Mouse (Mus musculus) hindbrain, embryonic 11.5 days (tissue): Measurements from ENCODE around the gene Prdm11. TPM values are rescaled to one million over a fixed set of nuclear protein-coding genes. Genes with fewer than 3 reads are reported as not detected.

Experiments used
- ATAC-seq: fragments of 200-750 bp; cut with Nextera tagmentation; 2 replicates; pipeline ENCODE4 v1.8.0; 2017; ENCODE audit warnings: mild to moderate bottlenecking, moderate TSS enrichment, moderate library complexity; ENCODE audit not compliant: low FRiP score
- DNase-seq: peaks from one replicate; pipeline ENCODE4 v3.0.0-alpha.2; 2015; ENCODE audit warnings: low spot score
- H3K27ac ChIP-seq: fragments of 300-500 bp; sonication (generic); 2 replicates; pipeline ENCODE4 v1.5.1; 2014; ENCODE audit warnings: mild to moderate bottlenecking, low read depth, low read length
- H3K27me3 ChIP-seq: fragments of 300-500 bp; sonication (generic); 2 replicates; pipeline ENCODE4 v1.6.1; 2014; ENCODE audit warnings: mild to moderate bottlenecking, low read length, moderate library complexity, mixed read lengths; ENCODE audit not compliant: control insufficient read depth, insufficient read depth
- H3K36me3 ChIP-seq: fragments of 300-500 bp; sonication (generic); 2 replicates; pipeline ENCODE4 v1.6.1; 2014; ENCODE audit warnings: mild to moderate bottlenecking, low read length, moderate library complexity, mixed read lengths; ENCODE audit not compliant: control insufficient read depth, insufficient read depth
- H3K4me1 ChIP-seq: fragments of 300-500 bp; sonication (generic); replicated peaks from 2 replicates; pipeline ENCODE4 v1.6.1; 2014; ENCODE audit warnings: low read length, mixed read lengths; ENCODE audit not compliant: control insufficient read depth, insufficient read depth
- H3K4me2 ChIP-seq: fragments of 300-500 bp; sonication (generic); replicated peaks from 2 replicates; pipeline ENCODE4 v1.6.1; 2014; ENCODE audit warnings: mild to moderate bottlenecking, low read depth, low read length
- H3K4me3 ChIP-seq: fragments of 300-500 bp; sonication (generic); 2 replicates; pipeline ENCODE4 v1.5.1; 2014; ENCODE audit warnings: low read depth, low read length
- H3K9ac ChIP-seq: fragments of 300-500 bp; sonication (generic); 2 replicates; pipeline ENCODE4 v1.6.1; 2014; ENCODE audit warnings: low read depth, low read length
- H3K9me3 ChIP-seq: fragments of 300-500 bp; sonication (generic); 2 replicates; pipeline ENCODE4 v1.6.1; 2016; ENCODE audit warnings: low read length; ENCODE audit not compliant: control insufficient read depth
- WGBS: fragments of 180-500 bp; shearing (Covaris S2); extraction: QIAGEN DNeasy Blood & Tissue Kit; methylation state at CpG from one replicate; pipeline ENCODE4 v1.1.7; 2014; 5-methylcytosine and 5-hydroxymethylcytosine counted together
- polyA plus RNA-seq: library from polyadenylated mRNA; unstranded; fragments of >200 nt; fragmentation: Nextera tagmentation; extraction: Ambion mirVana; gene quantifications from 2 replicates; pipeline ENCODE4 v1.2.1, GENCODE M21; 2014

Gene Prdm11
- polyA plus RNA-seq, 1 experiment from 2014 or later = 2.2 TPM

DNA sequence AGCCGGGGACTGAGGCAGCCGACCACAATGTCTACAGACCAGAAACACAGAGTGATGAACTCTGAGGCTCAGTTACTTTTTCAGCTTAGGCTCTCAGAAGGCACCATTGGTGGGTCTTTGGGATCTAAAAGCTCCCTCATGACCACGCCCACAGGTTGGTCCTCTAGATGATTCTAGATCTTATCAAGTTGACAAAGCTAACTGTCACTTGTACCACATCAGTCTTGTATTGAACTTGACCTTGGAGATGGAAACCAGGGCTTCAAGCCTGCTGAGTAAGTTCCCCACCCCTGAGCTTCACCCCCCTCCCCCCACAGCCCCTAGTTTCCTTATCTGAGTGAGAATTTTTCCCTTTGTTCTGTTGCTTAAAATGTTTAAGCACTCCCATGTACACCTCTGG, 101.6 kb downstream of the Prdm11 start:
- H3K27me3 ChIP-seq = no peaks in the 10 kb centered on the region
- H3K36me3 ChIP-seq = no peaks in the 10 kb centered on the region
- 90% methylated on average over 3 of the region's 3 CpGs for WGBS
- ATAC-seq = no peak
- no peak overlapping the region for H3K4me2 ChIP-seq
- peaks cover 4% of the 10 kb centered on the region for H3K4me1 ChIP-seq
- H3K27ac ChIP-seq = no peak overlapping the region
- H3K4me3 ChIP-seq = no peak overlapping the region
- no peaks in the 10 kb centered on the region for H3K9me3 ChIP-seq
- DNase-seq = no peak
- H3K9ac ChIP-seq = no peak overlapping the region

DNA sequence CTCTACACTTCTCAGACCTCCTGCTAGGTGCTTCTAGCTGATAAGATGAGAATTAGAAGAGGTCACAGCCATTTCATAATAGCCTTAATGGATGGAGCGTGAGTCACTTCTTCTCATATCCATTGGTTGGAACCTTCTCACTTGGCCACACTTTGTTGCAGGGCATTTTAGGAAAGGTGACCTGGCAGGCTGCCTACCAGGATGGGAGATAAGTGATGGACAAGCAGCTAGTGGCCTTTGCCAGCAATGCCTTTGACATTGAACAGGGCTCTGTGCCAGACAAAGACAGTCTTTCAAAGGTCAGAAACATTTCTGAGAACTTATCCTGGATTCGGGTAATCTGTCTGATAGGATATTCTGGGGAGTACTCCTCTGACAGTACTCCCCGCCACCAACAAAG, 102.6 kb downstream of the Prdm11 start:
- Histone ChIP-seq H3K9me3 (no peaks in the 10 kb centered on the region), H3K27ac (no peak overlapping the region), H3K4me1 (no peaks in the 10 kb centered on the region), H3K4me3 (no peak overlapping the region), H3K36me3 (no peaks in the 10 kb centered on the region), H3K27me3 (no peaks in the 10 kb centered on the region), H3K9ac (no peak overlapping the region), H3K4me2 (no peak overlapping the region)
- no peak for ATAC-seq
- no peak for DNase-seq
- WGBS = 94% methylated on average over 3 of the region's 3 CpGs

GRCm38 (mm10) chr2:92941463-92941862, 104.5 kb downstream of the Prdm11 start:
- H3K27ac ChIP-seq = no peak overlapping the region
- 66% methylated on average over 3 of the region's 3 CpGs for WGBS
- no peaks in the 10 kb centered on the region for H3K36me3 ChIP-seq
- DNase-seq (no peak), ATAC-seq (no peak)
- no peak overlapping the region for H3K4me2 ChIP-seq
- no peak overlapping the region for H3K9ac ChIP-seq
- H3K4me3 ChIP-seq = no peak overlapping the region
- H3K27me3 ChIP-seq = no peaks in the 10 kb centered on the region
- H3K4me1 ChIP-seq = no peaks in the 10 kb centered on the region
- no peaks in the 10 kb centered on the region for H3K9me3 ChIP-seq

GRCm38 (mm10) chr2:92940963-92941362, 105.0 kb downstream of the Prdm11 start:
- Histone ChIP-seq H3K9me3 (no peaks in the 10 kb centered on the region), H3K36me3 (no peaks in the 10 kb centered on the region), H3K27me3 (no peaks in the 10 kb centered on the region), H3K27ac (no peak overlapping the region), H3K4me1 (no peaks in the 10 kb centered on the region), H3K4me2 (no peak overlapping the region), H3K9ac (no peak overlapping the region), H3K4me3 (no peak overlapping the region)
- 84% methylated on average over 9 of the region's 9 CpGs for WGBS
- DNase-seq (no peak), ATAC-seq (no peak)

- Histone ChIP-seq H3K4me2 (no peak overlapping the region), H3K9ac (no peak overlapping the region), H3K4me1 (no peaks in the 10 kb centered on the region), H3K27me3 (no peaks in the 10 kb centered on the region), H3K9me3 (no peaks in the 10 kb centered on the region), H3K36me3 (no peaks in the 10 kb centered on the region), H3K27ac (no peak overlapping the region), H3K4me3 (no peak overlapping the region)
- DNase-seq (no peak), ATAC-seq (no peak)
- 94% methylated on average over 6 of the region's 7 CpGs for WGBS
Observed at GRCm38 (mm10) chr2:92938827-92939226, 107.1 kb downstream of the Prdm11 start.

- Histone ChIP-seq H3K27ac (no peak overlapping the region), H3K4me2 (no peak overlapping the region), H3K4me3 (no peak overlapping the region), H3K36me3 (no peaks in the 10 kb centered on the region), H3K4me1 (no peaks in the 10 kb centered on the region), H3K9me3 (no peaks in the 10 kb centered on the region), H3K9ac (no peak overlapping the region), H3K27me3 (no peaks in the 10 kb centered on the region)
- 79% methylated on average over 5 of the region's 5 CpGs for WGBS
- no peak for ATAC-seq
- DNase-seq = no peak
Observed at GRCm38 (mm10) chr2:92938063-92938462, 107.9 kb downstream of the Prdm11 start.

- no peak overlapping the region for H3K27ac ChIP-seq
- H3K9ac ChIP-seq = no peak overlapping the region
- 53% methylated on average over 3 of the region's 3 CpGs for WGBS
- H3K4me2 ChIP-seq = no peak overlapping the region
- no peaks in the 10 kb centered on the region for H3K9me3 ChIP-seq
- no peaks in the 10 kb centered on the region for H3K4me1 ChIP-seq
- no peak for ATAC-seq
- DNase-seq = no peak
- no peaks in the 10 kb centered on the region for H3K36me3 ChIP-seq
- no peaks in the 10 kb centered on the region for H3K27me3 ChIP-seq
- no peak overlapping the region for H3K4me3 ChIP-seq
Observed at GRCm38 (mm10) chr2:92935483-92935882, 110.5 kb downstream of the Prdm11 start.

DNA sequence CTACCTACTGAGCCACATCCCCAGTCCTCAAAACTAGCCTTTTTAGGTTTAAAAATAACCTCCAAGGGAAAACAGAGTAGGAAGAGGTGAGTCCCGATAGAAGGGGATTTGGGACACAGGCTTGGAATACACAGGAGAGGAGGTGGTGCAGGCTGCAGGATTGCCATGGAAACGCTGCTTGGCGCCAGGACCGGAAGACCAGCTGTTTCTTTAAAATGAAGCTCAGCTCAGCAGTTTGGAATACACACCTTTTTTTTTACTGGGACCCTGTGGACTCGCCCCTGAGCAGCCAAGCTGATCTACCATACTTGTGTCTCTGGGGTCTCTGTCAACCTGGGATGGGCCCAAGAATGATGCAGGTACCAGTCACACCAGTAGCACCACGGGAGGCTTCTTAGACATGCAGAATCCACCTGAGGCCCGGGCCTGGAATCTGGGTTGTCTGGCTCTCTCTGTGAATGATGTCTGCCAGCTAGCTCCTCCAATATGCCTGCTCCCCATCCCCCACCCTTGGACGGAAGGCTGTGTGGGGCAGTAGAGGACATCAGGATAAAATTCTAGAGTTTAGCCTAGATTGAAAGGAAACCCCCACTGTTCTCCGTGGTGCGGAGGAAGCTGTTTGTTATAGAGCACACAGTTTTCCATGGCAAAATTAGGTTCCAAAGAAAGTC, 111.5 kb downstream of the Prdm11 start:
- Histone ChIP-seq H3K36me3 (no peaks in the 10 kb centered on the region), H3K4me3 (no peak overlapping the region), H3K27me3 (no peaks in the 10 kb centered on the region), H3K4me2 (no peak overlapping the region), H3K9me3 (no peaks in the 10 kb centered on the region), H3K4me1 (no peaks in the 10 kb centered on the region), H3K9ac (no peak overlapping the region), H3K27ac (peak overlapping the region; percentile 17; the same call in 1 of the 2 replicates)
- 21% methylated on average over 10 of the region's 10 CpGs for WGBS
- ATAC-seq = no peak
- no peak for DNase-seq

DNA sequence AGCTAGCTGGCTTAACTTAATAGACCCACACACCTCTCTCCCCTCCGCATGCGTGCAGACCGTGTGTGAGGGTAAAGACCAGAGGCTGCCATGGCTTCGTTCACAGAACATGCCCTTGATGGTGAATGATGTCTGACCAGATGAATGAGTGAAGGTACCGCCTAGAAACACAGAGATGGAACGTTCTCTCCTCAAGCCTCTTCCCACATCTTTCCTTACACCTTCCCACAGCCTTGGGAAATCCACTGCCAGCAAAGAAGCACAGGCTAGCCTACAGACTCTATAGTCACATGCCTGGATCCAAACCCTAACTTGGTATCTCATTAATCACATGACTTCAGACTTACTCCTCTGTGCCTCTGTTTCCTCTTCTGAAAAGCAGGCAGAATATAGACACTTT, 112.6 kb downstream of the Prdm11 start:
- Histone ChIP-seq H3K4me3 (no peak overlapping the region), H3K9me3 (no peaks in the 10 kb centered on the region), H3K9ac (no peak overlapping the region), H3K4me2 (no peak overlapping the region), H3K27me3 (no peaks in the 10 kb centered on the region), H3K4me1 (no peaks in the 10 kb centered on the region), H3K36me3 (no peaks in the 10 kb centered on the region), H3K27ac (no peak overlapping the region)
- ATAC-seq (no peak), DNase-seq (no peak)
- WGBS = 88% methylated on average over 6 of the region's 6 CpGs
